Mouse (Mus musculus) kidney, adult 2 months (tissue): ENCODE measurements around the gene Svop. TPM values are rescaled to one million over a fixed set of nuclear protein-coding genes. Genes with fewer than 3 reads are reported as not detected.

ENCODE experiments used
- DNase-seq: peaks from one replicate; pipeline ENCODE4 v3.0.0; 2021
- H3K27ac ChIP-seq: fragments of 200-500 bp; 2 replicates; pipeline ENCODE4 v1.5.1; 2012; ENCODE audit warnings: low read depth, low read length, control low read depth, inconsistent platforms; ENCODE audit not compliant: insufficient read depth
- H3K27me3 ChIP-seq: fragments of 200-500 bp; replicated peaks from 2 replicates; pipeline ENCODE4 v1.6.1; 2012; ENCODE audit warnings: mild to moderate bottlenecking, moderate library complexity, low read length, inconsistent platforms; ENCODE audit not compliant: control insufficient read depth, insufficient read depth
- H3K36me3 ChIP-seq: fragments of 200-500 bp; 2 replicates; pipeline ENCODE4 v1.6.1; 2012; ENCODE audit warnings: mild to moderate bottlenecking, moderate library complexity, low read length, inconsistent platforms; ENCODE audit not compliant: control insufficient read depth, insufficient read depth
- H3K4me1 ChIP-seq: fragments of 200-500 bp; 2 replicates; pipeline ENCODE4 v1.6.1; 2011; ENCODE audit warnings: low read length; ENCODE audit not compliant: control insufficient read depth, insufficient read depth
- H3K4me3 ChIP-seq: fragments of 200-500 bp; 2 replicates; pipeline ENCODE4 v1.5.1; 2011; ENCODE audit warnings: mild to moderate bottlenecking, low read depth, low read length, control low read depth; ENCODE audit not compliant: insufficient read depth
- CTCF ChIP-seq: fragments of 200-500 bp; conservative IDR thresholded peaks from 2 replicates; pipeline ENCODE4 v1.5.1; 2011; ENCODE audit warnings: low read depth, mild to moderate bottlenecking, control low read depth, low read length, moderate library complexity, mixed read lengths; ENCODE audit not compliant: insufficient read depth, insufficient read length
- POLR2A ChIP-seq: fragments of 200-500 bp; IDR thresholded peaks from one replicate; pipeline ENCODE4 v1.6.1; 2011; ENCODE audit warnings: low read depth, low read length, control low read depth
- WGBS: fragments of 180-500 bp; shearing (Covaris S2); methylation state at CpG from one replicate; pipeline ENCODE4 v1.1.7; 2018; 5-methylcytosine and 5-hydroxymethylcytosine counted together
- polyA plus RNA-seq: library from polyadenylated mRNA; depleted of rRNA; stranded (reverse); fragments of >200 nt; gene quantifications from 2 replicates; pipeline ENCODE4 v1.2.3, GENCODE M21; 2012

The Svop gene
- polyA plus RNA-seq, 1 experiment = 0.45 TPM

GRCm38 (mm10) chr5:113986182-113986961, 105.0 kb downstream of the Svop start:
- DNase-seq = peak; percentile 91
- H3K27me3 ChIP-seq = no peaks in the 10 kb centered on the region
- no peak overlapping the region for H3K4me3 ChIP-seq
- peak overlapping the region; percentile 44 for H3K27ac ChIP-seq
- H3K4me1 ChIP-seq = peaks cover 26% of the 10 kb centered on the region
- no peaks in the 10 kb centered on the region for H3K36me3 ChIP-seq
- WGBS = 12% methylated on average over 9 of the region's 9 CpGs
- TF ChIP-seq POLR2A = no peak
- peak; percentile 30; the same call in 1 of the 2 replicates for TF ChIP-seq CTCF

GRCm38 (mm10) chr5:113985737-113986136, 105.6 kb downstream of the Svop start:
- Histone ChIP-seq H3K27ac (peak overlapping the region; percentile 25), H3K4me1 (peaks cover 23% of the 10 kb centered on the region), H3K4me3 (no peak overlapping the region), H3K27me3 (no peaks in the 10 kb centered on the region), H3K36me3 (no peaks in the 10 kb centered on the region)
- 65% methylated on average over 2 of the region's 2 CpGs for WGBS
- no peak for DNase-seq
- TF ChIP-seq CTCF (no peak), POLR2A (no peak)

GRCm38 (mm10) chr5:113984025-113984740, 107.2 kb downstream of the Svop start:
- no peaks in the 10 kb centered on the region for H3K27me3 ChIP-seq
- no peaks in the 10 kb centered on the region for H3K36me3 ChIP-seq
- no peak overlapping the region for H3K4me3 ChIP-seq
- H3K4me1 ChIP-seq = peaks cover 18% of the 10 kb centered on the region
- 89% methylated on average over 13 of the region's 13 CpGs for WGBS
- TF ChIP-seq CTCF (no peak), POLR2A (no peak)
- no peak overlapping the region for H3K27ac ChIP-seq
- DNase-seq = no peak

GRCm38 (mm10) chr5:113983541-113983940, 107.8 kb downstream of the Svop start:
- no peaks in the 10 kb centered on the region for H3K27me3 ChIP-seq
- no peak for DNase-seq
- no peak overlapping the region for H3K4me3 ChIP-seq
- H3K27ac ChIP-seq = no peak overlapping the region
- no peak for TF ChIP-seq CTCF
- no peak for TF ChIP-seq POLR2A
- 52% methylated on average over 6 of the region's 6 CpGs for WGBS
- H3K36me3 ChIP-seq = no peaks in the 10 kb centered on the region
- H3K4me1 ChIP-seq = peaks cover 18% of the 10 kb centered on the region

- DNase-seq = peak; percentile 66
- H3K27ac ChIP-seq = no peak overlapping the region
- 50% methylated on average over 8 of the region's 8 CpGs for WGBS
- peaks cover 11% of the 10 kb centered on the region for H3K4me1 ChIP-seq
- no peaks in the 10 kb centered on the region for H3K27me3 ChIP-seq
- no peak overlapping the region for H3K4me3 ChIP-seq
- no peak for TF ChIP-seq CTCF
- TF ChIP-seq POLR2A = no peak
- H3K36me3 ChIP-seq = no peaks in the 10 kb centered on the region
Measured at GRCm38 (mm10) chr5:113981843-113982242, 109.5 kb downstream of the Svop start.

- Histone ChIP-seq H3K4me1 (peaks cover 6% of the 10 kb centered on the region), H3K4me3 (no peak overlapping the region), H3K36me3 (no peaks in the 10 kb centered on the region), H3K27me3 (no peaks in the 10 kb centered on the region), H3K27ac (no peak overlapping the region)
- DNase-seq = no peak
- 72% methylated on average over 6 of the region's 6 CpGs for WGBS
- no peak for TF ChIP-seq CTCF
- no peak for TF ChIP-seq POLR2A
Measured at GRCm38 (mm10) chr5:113981171-113981570, 110.2 kb downstream of the Svop start.

- no peaks in the 10 kb centered on the region for H3K36me3 ChIP-seq
- no peak for TF ChIP-seq CTCF
- no peak for TF ChIP-seq POLR2A
- no peak overlapping the region for H3K27ac ChIP-seq
- H3K27me3 ChIP-seq = no peaks in the 10 kb centered on the region
- peaks cover 7% of the 10 kb centered on the region for H3K4me1 ChIP-seq
- H3K4me3 ChIP-seq = no peak overlapping the region
- 59% methylated on average over 1 of the region's 1 CpGs for WGBS
- no peak for DNase-seq
Measured at GRCm38 (mm10) chr5:113980511-113980910, 110.9 kb downstream of the Svop start.
